Mouse (Mus musculus) heart, adult 8-10 months (tissue): ENCODE data around the gene Slc26a9. TPM values are rescaled to one million over a fixed set of nuclear protein-coding genes. Genes with fewer than 3 reads are reported as not detected.

Source experiments
- total RNA-seq, 4 experiments: library from RNA; stranded (reverse); gene quantifications; 2 replicates each; pipeline ENCODE4 v1.2.4; 2022

Slc26a9 gene
- total RNA-seq, 4 experiments from 2014 or later = 0.06 to 0.16 (median 0.09) TPM; not detected in 1

Other genes starting within 250 kb of the Slc26a9 start
- gene Srgap2, start 216.7 kb upstream of the Slc26a9 start, total RNA-seq = 10 to 100 TPM; 18.0 to 24.2 (median 20.2) TPM
- 1 to 10 TPM in 1 of 4 experiments, under 1 TPM in 3; 0.65 to 1.1 (median 0.76) TPM for gene Fam72a, start 216.1 kb upstream of the Slc26a9 start, total RNA-seq
- gene Avpr1b, start 144.8 kb upstream of the Slc26a9 start, total RNA-seq = not detected
- gene Ctse, start 105.7 kb upstream of the Slc26a9 start, total RNA-seq = 1 to 10 TPM in 1 of 4 experiments, under 1 TPM in 3; 0.27 to 1.3 (median 0.80) TPM
- 1 to 10 TPM; 2.3 to 3.8 (median 3.2) TPM for gene Rab7b, start 55.3 kb upstream of the Slc26a9 start, total RNA-seq
- gene Pm20d1, start 53.4 kb downstream of the Slc26a9 start, total RNA-seq = 10 to 100 TPM in 1 of 4 experiments, 1 to 10 TPM in 3; 7.1 to 10.1 (median 8.0) TPM
- gene Slc41a1, start 83.5 kb downstream of the Slc26a9 start, total RNA-seq = 10 to 100 TPM; 51.3 to 79.6 (median 60.3) TPM
- gene Rab29, start 123.2 kb downstream of the Slc26a9 start, total RNA-seq = 10 to 100 TPM in 3 of 4 experiments, 1 to 10 TPM in 1; 8.9 to 13.5 (median 10.5) TPM
- gene Nucks1, start 166.5 kb downstream of the Slc26a9 start, total RNA-seq = 10 to 100 TPM; 55.6 to 68.7 (median 62.6) TPM
- 1 to 10 TPM; 2.4 to 4.7 (median 3.3) TPM for gene Slc45a3, start 218.9 kb downstream of the Slc26a9 start, total RNA-seq